Mouse (Mus musculus) liver, adult 2 months (tissue): ENCODE results near the gene Slc36a4. TPM values are rescaled to one million over a fixed set of nuclear protein-coding genes. Genes with fewer than 3 reads are reported as not detected.

Source experiments
- DNase-seq: peaks from one replicate; pipeline ENCODE4 v3.0.0-alpha.2; 2011; ENCODE audit warnings: low read depth, low spot score; ENCODE audit errors: extremely low read depth
- H3K27ac ChIP-seq: fragments of 200-500 bp; replicated peaks from 2 replicates; pipeline ENCODE4 v1.5.1; 2012; ENCODE audit warnings: low read depth, mild to moderate bottlenecking, control low read depth, inconsistent platforms, low read length; ENCODE audit not compliant: insufficient read depth
- H3K27me3 ChIP-seq: fragments of 200-500 bp; 2 replicates; pipeline ENCODE4 v1.6.1; 2012; ENCODE audit warnings: mild to moderate bottlenecking, moderate library complexity, low read length, inconsistent platforms; ENCODE audit not compliant: control insufficient read depth, insufficient read depth
- H3K36me3 ChIP-seq: fragments of 200-500 bp; 2 replicates; pipeline ENCODE4 v1.6.1; 2012; ENCODE audit warnings: low read length, inconsistent platforms; ENCODE audit not compliant: control insufficient read depth, insufficient read depth
- H3K4me1 ChIP-seq: fragments of 200-500 bp; 2 replicates; pipeline ENCODE4 v1.6.1; 2011; ENCODE audit warnings: low read length; ENCODE audit not compliant: control insufficient read depth, insufficient read depth
- H3K4me3 ChIP-seq: fragments of 200-500 bp; 2 replicates; pipeline ENCODE4 v1.5.1; 2011; ENCODE audit warnings: low read depth, mild to moderate bottlenecking, control low read depth, low read length, moderate library complexity; ENCODE audit not compliant: insufficient read depth
- H3K79me2 ChIP-seq: fragments of 200-500 bp; 2 replicates; pipeline ENCODE4 v1.6.1; 2012; ENCODE audit warnings: inconsistent platforms, mild to moderate bottlenecking, low read length, moderate library complexity; ENCODE audit not compliant: control insufficient read depth, insufficient read depth
- H3K9ac ChIP-seq: fragments of 200-500 bp; 2 replicates; pipeline ENCODE4 v1.6.1; 2012; ENCODE audit warnings: low read depth, mild to moderate bottlenecking, control low read depth, inconsistent platforms, low read length
- CTCF ChIP-seq: fragments of 200-500 bp; IDR thresholded peaks from 2 replicates; pipeline ENCODE4 v1.5.1; 2011; ENCODE audit warnings: low read depth, low read length, control low read depth
- POLR2A ChIP-seq: fragments of 200-500 bp; IDR thresholded peaks from 2 replicates; pipeline ENCODE4 v1.6.1; 2011; ENCODE audit warnings: low read length, control low read depth; ENCODE audit not compliant: insufficient read depth; ENCODE audit errors: extremely low read depth
- WGBS: fragments of 180-500 bp; shearing (Covaris S2); methylation state at CpG from one replicate; pipeline ENCODE4 v1.1.7; 2018; 5-methylcytosine and 5-hydroxymethylcytosine counted together
- polyA plus RNA-seq: library from polyadenylated mRNA; depleted of rRNA; stranded (reverse); fragments of >200 nt; gene quantifications from 2 replicates; pipeline ENCODE4 v1.2.3, GENCODE M21; 2012
- total RNA-seq: library from RNA; depleted of rRNA; stranded (reverse); fragments of >200 nt; gene quantifications from 2 replicates; pipeline ENCODE4 v1.2.3, GENCODE M21; 2014

The Slc36a4 gene
- total and polyA plus RNA-seq, 2 experiments: 2.6 to 3.8 TPM

- Histone ChIP-seq H3K36me3 (no peaks in the 10 kb centered on the region), H3K27ac (no peak overlapping the region), H3K9ac (no peak overlapping the region), H3K4me1 (no peaks in the 10 kb centered on the region), H3K27me3 (no peaks in the 10 kb centered on the region), H3K79me2 (no peaks in the 10 kb centered on the region), H3K4me3 (no peak overlapping the region)
- WGBS: 67% methylated on average over 2 of the region's 2 CpGs
- TF ChIP-seq CTCF (peak; percentile 94), POLR2A (no peak)
- peak; percentile 69 for DNase-seq
Observed at GRCm38 (mm10) chr9:15681855-15682466, 27.6 kb upstream of the Slc36a4 start.

- Histone ChIP-seq H3K4me3 (no peak overlapping the region), H3K27me3 (no peaks in the 10 kb centered on the region), H3K4me1 (no peaks in the 10 kb centered on the region), H3K79me2 (no peaks in the 10 kb centered on the region), H3K9ac (no peak overlapping the region), H3K36me3 (no peaks in the 10 kb centered on the region), H3K27ac (no peak overlapping the region)
- TF ChIP-seq POLR2A: no peak
- peak; percentile 78 for TF ChIP-seq CTCF
- peak; percentile 24 for DNase-seq
- 13% methylated on average over 4 of the region's 4 CpGs for WGBS
Observed at GRCm38 (mm10) chr9:15685215-15685614, 24.3 kb upstream of the Slc36a4 start.

GRCm38 (mm10) chr9:15687358-15687757, 22.2 kb upstream of the Slc36a4 start:
- WGBS: 78% methylated on average over 5 of the region's 5 CpGs
- TF ChIP-seq POLR2A (no peak), CTCF (no peak)
- no peaks in the 10 kb centered on the region for H3K36me3 ChIP-seq

GRCm38 (mm10) chr9:15693847-15694246, 15.7 kb upstream of the Slc36a4 start:
- TF ChIP-seq POLR2A (no peak), CTCF (no peak)
- H3K27ac ChIP-seq: no peak overlapping the region
- no peaks in the 10 kb centered on the region for H3K4me1 ChIP-seq
- H3K79me2 ChIP-seq: no peaks in the 10 kb centered on the region
- no peak for DNase-seq
- H3K4me3 ChIP-seq: no peak overlapping the region
- H3K9ac ChIP-seq: no peak overlapping the region
- no peaks in the 10 kb centered on the region for H3K36me3 ChIP-seq
- H3K27me3 ChIP-seq: no peaks in the 10 kb centered on the region
- 76% methylated on average over 4 of the region's 4 CpGs for WGBS

More at GRCm38 (mm10) chr9:15687358-15687757, 22.2 kb upstream of the Slc36a4 start:
- H3K4me3 ChIP-seq: no peak overlapping the region
- no peaks in the 10 kb centered on the region for H3K27me3 ChIP-seq
- H3K4me1 ChIP-seq: no peaks in the 10 kb centered on the region
- no peak for DNase-seq
- H3K27ac ChIP-seq: no peak overlapping the region
- H3K9ac ChIP-seq: no peak overlapping the region
- no peaks in the 10 kb centered on the region for H3K79me2 ChIP-seq

- TF ChIP-seq POLR2A (no peak), CTCF (no peak)
- no peak overlapping the region for H3K9ac ChIP-seq
Observed at GRCm38 (mm10) chr9:15694989-15695388, 14.5 kb upstream of the Slc36a4 start.

GRCm38 (mm10) chr9:15705706-15706105, 3.8 kb upstream of the Slc36a4 start:
- Histone ChIP-seq H3K36me3 (no peaks in the 10 kb centered on the region), H3K4me1 (peaks cover 5% of the 10 kb centered on the region), H3K27me3 (no peaks in the 10 kb centered on the region), H3K9ac (no peak overlapping the region), H3K27ac (no peak overlapping the region), H3K4me3 (no peak overlapping the region), H3K79me2 (no peaks in the 10 kb centered on the region)
- no peak for TF ChIP-seq CTCF
- TF ChIP-seq POLR2A: no peak
- no peak for DNase-seq
- WGBS: 84% methylated on average over 10 of the region's 10 CpGs

More at GRCm38 (mm10) chr9:15694989-15695388, 14.5 kb upstream of the Slc36a4 start:
- Histone ChIP-seq H3K36me3 (no peaks in the 10 kb centered on the region), H3K27me3 (no peaks in the 10 kb centered on the region), H3K4me1 (no peaks in the 10 kb centered on the region), H3K27ac (no peak overlapping the region), H3K79me2 (no peaks in the 10 kb centered on the region), H3K4me3 (no peak overlapping the region)
- DNase-seq: no peak
- WGBS: 49% methylated on average over 5 of the region's 5 CpGs
